Comparison of ENCODE assay signal across 9 mouse cellular contexts in the genomic region with DNA sequence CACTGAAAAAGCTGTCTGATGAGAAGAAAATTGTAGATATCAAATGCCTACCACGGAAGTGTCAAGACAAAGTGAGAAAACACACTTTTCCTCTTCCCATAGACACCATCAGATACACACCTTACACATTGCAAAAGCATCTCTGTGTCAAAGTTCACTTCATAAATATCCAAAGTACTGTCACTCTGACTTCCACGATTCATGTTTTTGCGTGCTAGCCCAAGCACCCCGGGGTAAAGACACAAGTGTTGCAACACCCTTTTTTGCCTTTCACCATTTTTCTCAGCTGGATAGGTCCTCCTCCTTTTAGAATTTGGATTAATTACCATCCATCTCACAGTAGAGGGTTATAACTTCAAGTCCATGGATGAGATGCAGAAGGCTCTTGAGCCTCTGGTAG. TPM values are rescaled to one million over a fixed set of nuclear protein-coding genes. Genes with fewer than 3 reads are reported as not detected.
DNase-seq lines count a peak whose midpoint lies in the region; ATAC-seq lines count a peak whose summit lies in the region.
"Had no signal": no experiment of that assay in that cellular context is flagged by ENCODE, and none has a peak within 500 bp of the region (broad histone marks: within the 10 kb centered on the region; RNA-seq: fewer than 3 reads in every experiment).

No protein-coding gene starts in this region.

- no peaks in the 10 kb centered on the region for H3K27me3 ChIP-seq in kidney, embryonic 15.5 days
- H3K27me3 ChIP-seq in embryonic facial prominence, embryonic 11.5 days (ENCODE audit: control insufficient read depth, insufficient read depth, low read length), result no peaks in the 10 kb centered on the region
- H3K27me3 ChIP-seq in intestine, embryonic 14.5 days (replicated peaks; ENCODE audit: control insufficient read depth, insufficient read depth, low read length), result no peaks in the 10 kb centered on the region
- H3K27me3 ChIP-seq in midbrain, embryonic 16.5 days (ENCODE audit: control insufficient read depth, insufficient read depth, low read depth, low read length), result no peaks in the 10 kb centered on the region
- H3K27me3 ChIP-seq: Patski had no signal

- H3K36me3 ChIP-seq in kidney, embryonic 15.5 days, result no peaks in the 10 kb centered on the region
- no peaks in the 10 kb centered on the region for H3K36me3 ChIP-seq in embryonic facial prominence, embryonic 11.5 days (replicated peaks; ENCODE audit: control insufficient read depth, insufficient read depth, low read depth, low read length)
- H3K36me3 ChIP-seq in intestine, embryonic 14.5 days (ENCODE audit: control insufficient read depth, insufficient read depth, low read length), result no peaks in the 10 kb centered on the region
- no peaks in the 10 kb centered on the region for H3K36me3 ChIP-seq in midbrain, embryonic 16.5 days (ENCODE audit: control insufficient read depth, insufficient read depth, low read length)

- peak overlapping the region; percentile 83 for H3K4me3 ChIP-seq in kidney, embryonic 15.5 days (replicated peaks)
- H3K4me3 ChIP-seq in embryonic facial prominence, embryonic 11.5 days (ENCODE audit: low read depth, low read length), result 0 out of 2 replicates have a peak overlapping the region, but pooled peaks have one; percentile 97
- peak overlapping the region; percentile 97; the same call in 1 of the 2 replicates for H3K4me3 ChIP-seq in intestine, embryonic 14.5 days (ENCODE audit: low read depth, low read length)
- peak overlapping the region; percentile 93 for H3K4me3 ChIP-seq in midbrain, embryonic 16.5 days (ENCODE audit: low read depth, low read length)

- H3K9ac ChIP-seq in kidney, embryonic 15.5 days, result peak overlapping the region; percentile 85
- no peak overlapping the region for H3K9ac ChIP-seq in embryonic facial prominence, embryonic 11.5 days (replicated peaks; ENCODE audit: low read length)
- H3K9ac ChIP-seq in intestine, embryonic 14.5 days (ENCODE audit: low read length), result no peak overlapping the region
- H3K9ac ChIP-seq in midbrain, embryonic 16.5 days (ENCODE audit: low read depth, low read length), result peak overlapping the region; percentile 96; the same call in 1 of the 2 replicates

- no peaks in the 10 kb centered on the region for H3K9me3 ChIP-seq in kidney, embryonic 15.5 days (replicated peaks)
- no peaks in the 10 kb centered on the region for H3K9me3 ChIP-seq in embryonic facial prominence, embryonic 11.5 days (replicated peaks; ENCODE audit: control insufficient read depth, low read length)
- H3K9me3 ChIP-seq in intestine, embryonic 14.5 days (ENCODE audit: control insufficient read depth, low read length), result no peaks in the 10 kb centered on the region
- no peaks in the 10 kb centered on the region for H3K9me3 ChIP-seq in midbrain, embryonic 16.5 days (replicated peaks; ENCODE audit: control insufficient read depth, low read length, poor library complexity, severe bottlenecking)

- H3K4me1 ChIP-seq in kidney, embryonic 15.5 days, result peaks cover 28% of the 10 kb centered on the region
- H3K4me1 ChIP-seq in embryonic facial prominence, embryonic 11.5 days (ENCODE audit: control insufficient read depth, insufficient read depth, low read length), result no peaks in the 10 kb centered on the region
- H3K4me1 ChIP-seq in intestine, embryonic 14.5 days (replicated peaks; ENCODE audit: control insufficient read depth, insufficient read depth, low read length), result peaks cover 18% of the 10 kb centered on the region
- peaks cover 20% of the 10 kb centered on the region for H3K4me1 ChIP-seq in midbrain, embryonic 16.5 days (ENCODE audit: control insufficient read depth, insufficient read depth, low read length)

- no peak for DNase-seq in kidney, postnatal 36 days
- no peak for DNase-seq in embryonic facial prominence, embryonic 11.5 days (ENCODE audit: low spot score)
- DNase-seq in intestine, embryonic 14.5 days (ENCODE audit: low spot score), result no peak
- no peak for DNase-seq in adrenal gland, adult 18-20 months (ENCODE audit: low spot score in 2 of 2)
- no peak for DNase-seq in kidney, postnatal 4 days
- DNase-seq in thymus, postnatal 10 days (ENCODE audit: low spot score in 2 of 2), result no peak

- WGBS in kidney, embryonic 15.5 days, result 87% methylated on average over 4 of the region's 4 CpGs
- WGBS in embryonic facial prominence, embryonic 11.5 days, result 92% methylated on average over 4 of the region's 4 CpGs
- WGBS in intestine, embryonic 14.5 days, result 90% methylated on average over 4 of the region's 4 CpGs
- 94% methylated on average over 4 of the region's 4 CpGs for WGBS in midbrain, embryonic 16.5 days

- H3K4me2 ChIP-seq in kidney, embryonic 15.5 days, result peak overlapping the region; percentile 82
- H3K4me2 ChIP-seq in embryonic facial prominence, embryonic 11.5 days (ENCODE audit: low read depth, low read length), result peak overlapping the region; percentile 81; the same call in 1 of the 2 replicates
- peak overlapping the region; percentile 70 for H3K4me2 ChIP-seq in intestine, embryonic 14.5 days (ENCODE audit: low read length)
- H3K4me2 ChIP-seq in midbrain, embryonic 16.5 days (ENCODE audit: low read length), result peak overlapping the region; percentile 72

- peak overlapping the region; percentile 90; the same call in 1 of the 2 replicates for H3K27ac ChIP-seq in kidney, embryonic 15.5 days
- H3K27ac ChIP-seq in embryonic facial prominence, embryonic 11.5 days (replicated peaks; ENCODE audit: low read depth, low read length), result no peak overlapping the region
- H3K27ac ChIP-seq in intestine, embryonic 14.5 days (ENCODE audit: low read depth), result no peak overlapping the region
- H3K27ac ChIP-seq in midbrain, embryonic 16.5 days (ENCODE audit: low read length), result no peak overlapping the region

- no peak for ATAC-seq in kidney, embryonic 15.5 days (replicated peaks; ENCODE audit: low FRiP score)
- no peak for ATAC-seq in embryonic facial prominence, embryonic 11.5 days (replicated peaks; ENCODE audit: insufficient number of reproducible peaks, low FRiP score, low TSS enrichment, low read depth)
- no peak for ATAC-seq in intestine, embryonic 14.5 days (replicated peaks; ENCODE audit: low FRiP score, low TSS enrichment, low read depth)
- ATAC-seq in midbrain, embryonic 16.5 days, result no peak

RNA-seq across cellular contexts. Expression of gene Pdpk1, which starts 10.8 kb away (rescaled TPM):
- 35.0 and 36.4 TPM in 2 replicates for polyA plus RNA-seq in kidney, embryonic 15.5 days (2015; fragmentation: Nextera tagmentation; extraction: Ambion mirVana)
- 33.4 and 34.6 TPM in 2 replicates for polyA plus RNA-seq in embryonic facial prominence, embryonic 11.5 days (2014; fragmentation: Nextera tagmentation; extraction: Ambion mirVana)
- 35.3 and 39.2 TPM in 2 replicates for polyA plus RNA-seq in intestine, embryonic 14.5 days (2014; fragmentation: Nextera tagmentation; extraction: Ambion mirVana)
- polyA plus RNA-seq in midbrain, embryonic 16.5 days (2015; fragmentation: Nextera tagmentation; extraction: Ambion mirVana), result 69.2 and 78.5 TPM in 2 replicates
- 10 to 100 TPM; 54.4 to 57.5 TPM for total RNA-seq in adrenal gland, adult 18-20 months (2021)

RNA-seq across cellular contexts. Expression of gene Amdhd2, which starts 23.6 kb away (rescaled TPM):
- polyA plus RNA-seq in kidney, embryonic 15.5 days (2015; fragmentation: Nextera tagmentation; extraction: Ambion mirVana), result 36.7 and 40.9 TPM in 2 replicates
- 30.6 and 37.5 TPM in 2 replicates for polyA plus RNA-seq in embryonic facial prominence, embryonic 11.5 days (2014; fragmentation: Nextera tagmentation; extraction: Ambion mirVana)
- 27.1 and 28.0 TPM in 2 replicates for polyA plus RNA-seq in intestine, embryonic 14.5 days (2014; fragmentation: Nextera tagmentation; extraction: Ambion mirVana)
- polyA plus RNA-seq in midbrain, embryonic 16.5 days (2015; fragmentation: Nextera tagmentation; extraction: Ambion mirVana), result 31.1 and 31.6 TPM in 2 replicates
- 10 to 100 TPM; 23.8 to 29.2 TPM for total RNA-seq in adrenal gland, adult 18-20 months (2021)

RNA-seq across cellular contexts. Expression of gene Atp6v0c, which starts 29.5 kb away (rescaled TPM):
- 546 and 562 TPM in 2 replicates for polyA plus RNA-seq in kidney, embryonic 15.5 days (2015; fragmentation: Nextera tagmentation; extraction: Ambion mirVana)
- 384 and 433 TPM in 2 replicates for polyA plus RNA-seq in embryonic facial prominence, embryonic 11.5 days (2014; fragmentation: Nextera tagmentation; extraction: Ambion mirVana)
- 556 and 564 TPM in 2 replicates for polyA plus RNA-seq in intestine, embryonic 14.5 days (2014; fragmentation: Nextera tagmentation; extraction: Ambion mirVana)
- 1,371 and 1,629 TPM in 2 replicates for polyA plus RNA-seq in midbrain, embryonic 16.5 days (2015; fragmentation: Nextera tagmentation; extraction: Ambion mirVana)
- 100 to 1,000 TPM; 434 to 484 TPM for total RNA-seq in adrenal gland, adult 18-20 months (2021)

Comparison
In these comparisons a context has a peak if more than half of its experiments do, and no peak if none do; other contexts are left out.
1. H3K9ac ChIP-seq: peak in kidney, embryonic 15.5 days (single experiment) and midbrain, embryonic 16.5 days (single experiment); none in embryonic facial prominence, embryonic 11.5 days (single experiment) and intestine, embryonic 14.5 days (single experiment).
2. Peak in every context shown above with its lines, with median percentiles within 50 percentile points of each other: H3K4me2 ChIP-seq and H3K4me3 ChIP-seq.